Comparison of ENCODE assay signal across 8 mouse cellular contexts in genomic region chr3:79145407-79146055, GRCm38 (mm10).
DNase-seq lines count a peak whose midpoint lies in the region; ATAC-seq and TF ChIP-seq lines count a peak whose summit lies in the region.

No protein-coding gene starts in this region.

- ATAC-seq in lung, embryonic 14.5 days (ENCODE audit: insufficient read depth): peak; percentile 53
- peak; percentile 43 to 68; a peak in 3 of 4 replicates for ATAC-seq in hematopoietic stem cell, adult 5-6 weeks (replicated peaks in 1 of 2; ENCODE audit: insufficient read depth in 1 of 2, low FRiP score in 2 of 2, low TSS enrichment in 1 of 2, low read depth in 1 of 2, poor library complexity in 2 of 2, severe bottlenecking in 2 of 2)
- ATAC-seq in midbrain, postnatal 0 days (ENCODE audit: low FRiP score): peak; percentile 84
- ATAC-seq in liver, embryonic 11.5 days (replicated peaks; ENCODE audit: low FRiP score): no peak
- ATAC-seq in erythroblast, adult 5-6 weeks (replicated peaks; ENCODE audit: low FRiP score, poor library complexity, severe bottlenecking): no peak

- no peaks in the 10 kb centered on the region for H3K36me3 ChIP-seq in lung, embryonic 14.5 days (ENCODE audit: insufficient read depth)
- no peaks in the 10 kb centered on the region for H3K36me3 ChIP-seq in midbrain, postnatal 0 days (ENCODE audit: insufficient read depth, low read length)
- no peaks in the 10 kb centered on the region for H3K36me3 ChIP-seq in liver, embryonic 11.5 days (ENCODE audit: control insufficient read depth, insufficient read depth, low read length)

- H3K27me3 ChIP-seq in lung, embryonic 14.5 days (ENCODE audit: insufficient read depth, low read length): no peaks in the 10 kb centered on the region
- no peaks in the 10 kb centered on the region for H3K27me3 ChIP-seq in midbrain, postnatal 0 days (ENCODE audit: insufficient read depth, low read length)
- H3K27me3 ChIP-seq in liver, embryonic 11.5 days (replicated peaks; ENCODE audit: control insufficient read depth, insufficient read depth, low read length): no peaks in the 10 kb centered on the region

- H3K4me3 ChIP-seq in lung, embryonic 14.5 days (ENCODE audit: low read depth, low read length): no peak overlapping the region
- H3K4me3 ChIP-seq in midbrain, postnatal 0 days (ENCODE audit: low read depth, low read length): peak overlapping the region; percentile 56
- H3K4me3 ChIP-seq in liver, embryonic 11.5 days (ENCODE audit: low read depth, low read length): no peak overlapping the region

- TF ChIP-seq CTCF in lung, embryonic 14.5 days (IDR thresholded peaks at IDR 0.05; ENCODE audit: low read depth): no peak
- no peak for TF ChIP-seq CTCF in midbrain, postnatal 0 days (IDR thresholded peaks at IDR 0.05)

- peaks cover 12% of the 10 kb centered on the region for H3K4me1 ChIP-seq in lung, embryonic 14.5 days (ENCODE audit: insufficient read depth)
- peaks cover 15% of the 10 kb centered on the region; the same call in 1 of the 2 replicates for H3K4me1 ChIP-seq in midbrain, postnatal 0 days (ENCODE audit: insufficient read depth, low read length)
- H3K4me1 ChIP-seq in liver, embryonic 11.5 days (replicated peaks; ENCODE audit: control insufficient read depth, insufficient read depth, low read length): peaks cover 10% of the 10 kb centered on the region; the same call in 1 of the 2 replicates

- H3K9ac ChIP-seq in lung, embryonic 14.5 days: 0 out of 2 replicates have a peak overlapping the region, but pooled peaks have one; percentile 25
- H3K9ac ChIP-seq in midbrain, postnatal 0 days (replicated peaks; ENCODE audit: low read length, poor library complexity, severe bottlenecking): peak overlapping the region; percentile 91
- H3K9ac ChIP-seq in liver, embryonic 11.5 days (ENCODE audit: low read depth, low read length): no peak overlapping the region

- H3K9me3 ChIP-seq in lung, embryonic 14.5 days (ENCODE audit: low read depth, low read length): no peaks in the 10 kb centered on the region
- no peaks in the 10 kb centered on the region for H3K9me3 ChIP-seq in midbrain, postnatal 0 days (ENCODE audit: low read length)
- H3K9me3 ChIP-seq in liver, embryonic 11.5 days (ENCODE audit: control insufficient read depth, low read length): no peaks in the 10 kb centered on the region

- WGBS in lung, embryonic 14.5 days: 17% methylated on average over 10 of the region's 10 CpGs
- WGBS in midbrain, postnatal 0 days: 4% methylated on average over 10 of the region's 10 CpGs
- 53% methylated on average over 10 of the region's 10 CpGs for WGBS in liver, embryonic 11.5 days

- peak overlapping the region; percentile 47 for H3K4me2 ChIP-seq in lung, embryonic 14.5 days
- peak overlapping the region; percentile 58 for H3K4me2 ChIP-seq in midbrain, postnatal 0 days (ENCODE audit: low read depth, low read length, poor library complexity, severe bottlenecking)
- H3K4me2 ChIP-seq in liver, embryonic 11.5 days: no peak overlapping the region

- peak; percentile 18 for DNase-seq in adrenal gland, postnatal 14 days
- no peak for DNase-seq in adrenal gland, adult 18-20 months (ENCODE audit: low spot score in 2 of 2)
- peak; percentile 54 for DNase-seq in lung, embryonic 14.5 days
- DNase-seq in lung, postnatal 36 days: no peak
- peak; percentile 75 for DNase-seq in midbrain, postnatal 0 days (ENCODE audit: low spot score)
- no peak for DNase-seq in liver, embryonic 11.5 days (ENCODE audit: low spot score)

- peak overlapping the region; percentile 58; the same call in 1 of the 2 replicates for H3K27ac ChIP-seq in lung, embryonic 14.5 days (ENCODE audit: low read depth)
- peak overlapping the region; percentile 98 for H3K27ac ChIP-seq in midbrain, postnatal 0 days (ENCODE audit: low read depth, low read length)
- H3K27ac ChIP-seq in liver, embryonic 11.5 days (ENCODE audit: low read depth, low read length): no peak overlapping the region

Comparison
In these comparisons a context has a peak if more than half of its experiments do, and no peak if none do; other contexts are left out.
1. DNase-seq: peak in adrenal gland, postnatal 14 days (single experiment), lung, embryonic 14.5 days (single experiment) and midbrain, postnatal 0 days (single experiment); none in adrenal gland, adult 18-20 months (0 of 2), lung, postnatal 36 days (single experiment) and liver, embryonic 11.5 days (single experiment).
2. ATAC-seq: peak in lung, embryonic 14.5 days (single experiment), hematopoietic stem cell, adult 5-6 weeks (2 of 2) and midbrain, postnatal 0 days (single experiment); none in liver, embryonic 11.5 days (single experiment) and erythroblast, adult 5-6 weeks (single experiment).